Mouse (Mus musculus) small intestine, adult 2 months (tissue): ENCODE measurements around the gene Banp.

ENCODE experiments used
- CTCF ChIP-seq: fragments of 200-500 bp; IDR thresholded peaks from 2 replicates; pipeline ENCODE4 v1.5.1; 2012; ENCODE audit warnings: low read depth, mild to moderate bottlenecking, control low read depth, inconsistent platforms, low read length, moderate library complexity, mixed read lengths; ENCODE audit not compliant: insufficient replicate concordance, insufficient read length; ENCODE audit errors: extremely low read depth
- POLR2A ChIP-seq: fragments of 200-500 bp; IDR thresholded peaks from 2 replicates; pipeline ENCODE4 v1.6.1; 2012; ENCODE audit warnings: low read depth, mild to moderate bottlenecking, control low read depth, inconsistent platforms, low read length, moderate library complexity

GRCm38 (mm10) chr8:121932668-121933520 lies 16.7 kb upstream of the Banp start:
- TF ChIP-seq POLR2A (no peak), CTCF (no peak)
